1 mouse cellular context compared by ENCODE assay signal in genomic region chr16:8399868-8400267, GRCm38 (mm10).
TF ChIP-seq lines count a peak whose summit lies in the region.

No protein-coding gene starts in this region.

TF ChIP-seq in CH12.LX, 34 proteins besides CTCF, POLR2A, EP300 and RAD21 (continued from another document):
- no peak for TF ChIP-seq MAFK (IDR thresholded peaks at IDR 0.05; ENCODE audit: insufficient replicate concordance, low read length)
- no peak for TF ChIP-seq POLR2AphosphoS2 (IDR thresholded peaks at IDR 0.05; ENCODE audit: low read depth, low read length)
- TF ChIP-seq MEF2A (IDR thresholded peaks at IDR 0.05; ENCODE audit: borderline replicate concordance, low read depth, low read length), result no peak
- TF ChIP-seq PAX5 (IDR thresholded peaks at IDR 0.05; ENCODE audit: low read length), result no peak
- no peak for TF ChIP-seq MAZ (IDR thresholded peaks at IDR 0.05; ENCODE audit: low read depth, low read length)
- TF ChIP-seq RCOR1 (conservative IDR thresholded peaks at IDR 0.05; ENCODE audit: low read depth, low read length), result 0 out of 2 replicates have a peak, but pooled peaks have one; percentile 17
- TF ChIP-seq MYC (IDR thresholded peaks at IDR 0.05; ENCODE audit: low read depth, low read length), result no peak
- no peak for TF ChIP-seq KAT2A (IDR thresholded peaks at IDR 0.05; ENCODE audit: insufficient replicate concordance, low read length)
- peak; percentile 14; the same call in 1 of the 2 replicates for TF ChIP-seq TCF12 (IDR thresholded peaks at IDR 0.05; ENCODE audit: low read depth, low read length)
- no peak for TF ChIP-seq CHD1 (IDR thresholded peaks at IDR 0.05; ENCODE audit: low read depth, low read length)
- TF ChIP-seq NRF1 (IDR thresholded peaks at IDR 0.05; ENCODE audit: low read depth, low read length), result no peak
